ENCODE assay signal across 13 mouse cellular contexts in genomic region chr1:75877209-75877608, GRCm38 (mm10).
DNase-seq lines count a peak whose midpoint lies in the region; ATAC-seq and TF ChIP-seq lines count a peak whose summit lies in the region.
"Had no signal": no experiment of that assay in that cellular context is flagged by ENCODE, and none has a peak within 500 bp of the region (broad histone marks: within the 10 kb centered on the region; RNA-seq: fewer than 3 reads in every experiment).

No protein-coding gene starts in this region.

- no peak for TF ChIP-seq CTCF in heart, adult 2 months (IDR thresholded peaks at IDR 0.05)

- no peak for TF ChIP-seq EP300 in heart, adult 2 months (IDR thresholded peaks at IDR 0.05; ENCODE audit: insufficient read depth, low read depth, low read length)

- no peaks in the 10 kb centered on the region for H3K36me3 ChIP-seq in forebrain, embryonic 14.5 days (ENCODE audit: control insufficient read depth, insufficient read depth, low read length)
- no peaks in the 10 kb centered on the region for H3K36me3 ChIP-seq in forebrain, embryonic 15.5 days
- no peaks in the 10 kb centered on the region for H3K36me3 ChIP-seq in heart, adult 2 months (ENCODE audit: control insufficient read depth, insufficient read depth, low read length)
- H3K36me3 ChIP-seq: embryonic facial prominence, embryonic 12.5 days had no signal

- H3K4me3 ChIP-seq in forebrain, embryonic 14.5 days (ENCODE audit: low read depth, low read length), result no peak overlapping the region
- no peak overlapping the region for H3K4me3 ChIP-seq in forebrain, embryonic 15.5 days
- no peak overlapping the region for H3K4me3 ChIP-seq in heart, adult 2 months
- H3K4me3 ChIP-seq: embryonic facial prominence, embryonic 12.5 days had no signal

- no peak overlapping the region for H3K4me2 ChIP-seq in forebrain, embryonic 14.5 days (ENCODE audit: low read length)
- H3K4me2 ChIP-seq in forebrain, embryonic 15.5 days (replicated peaks), result no peak overlapping the region
- H3K4me2 ChIP-seq: embryonic facial prominence, embryonic 12.5 days had no signal

- 81% methylated on average over 5 of the region's 5 CpGs for WGBS in forebrain, embryonic 14.5 days
- 65% methylated on average over 5 of the region's 5 CpGs for WGBS in forebrain, embryonic 15.5 days
- WGBS in heart, adult 2 months, result 72% methylated on average over 5 of the region's 5 CpGs

- intact Hi-C loops in left cerebral cortex, postnatal 36 days (cut with DNase I), result no loop called here
- intact Hi-C loops in heart, adult 2 months (cut with DNase I), result no loop called here

- peak; percentile 58 for DNase-seq in forebrain, embryonic 14.5 days (ENCODE audit: low spot score)
- peak; percentile 63 for DNase-seq in cerebellum, adult 9-10 months
- peak; percentile 37 to 64 for DNase-seq in layer of hippocampus, adult 8-10 months (ENCODE audit: low spot score in 2 of 2)
- DNase-seq in left cerebral cortex, postnatal 36 days (ENCODE audit: low spot score in 2 of 2), result peak; percentile 57
- DNase-seq in adipocyte (ENCODE audit: low spot score), result no peak
- DNase-seq in heart, adult 2 months, result no peak
- no peak for DNase-seq in kidney, adult 8-10 months
- DNase-seq: heart, adult 11 months; heart, postnatal 14 days; lung, adult 18-20 months; thymus, adult 18-20 months had no signal

- H3K4me1 ChIP-seq in forebrain, embryonic 14.5 days (ENCODE audit: control insufficient read depth, insufficient read depth, low read length), result no peaks in the 10 kb centered on the region
- H3K4me1 ChIP-seq in forebrain, embryonic 15.5 days, result no peaks in the 10 kb centered on the region
- H3K4me1 ChIP-seq in heart, adult 2 months (ENCODE audit: control insufficient read depth, insufficient read depth, low read length), result no peaks in the 10 kb centered on the region
- H3K4me1 ChIP-seq: embryonic facial prominence, embryonic 12.5 days had no signal

- no peaks in the 10 kb centered on the region for H3K27me3 ChIP-seq in forebrain, embryonic 14.5 days (replicated peaks; ENCODE audit: control insufficient read depth, insufficient read depth, low read length)
- no peaks in the 10 kb centered on the region for H3K27me3 ChIP-seq in forebrain, embryonic 15.5 days
- H3K27me3 ChIP-seq in heart, adult 2 months (ENCODE audit: control insufficient read depth, insufficient read depth, low read length), result no peaks in the 10 kb centered on the region
- H3K27me3 ChIP-seq: embryonic facial prominence, embryonic 12.5 days had no signal

- H3K79me2 ChIP-seq in heart, adult 2 months (replicated peaks; ENCODE audit: control insufficient read depth, insufficient read depth, low read length), result no peaks in the 10 kb centered on the region

- no peak overlapping the region for H3K9ac ChIP-seq in forebrain, embryonic 14.5 days (ENCODE audit: low read length)
- no peak overlapping the region for H3K9ac ChIP-seq in forebrain, embryonic 15.5 days (replicated peaks)
- H3K9ac ChIP-seq in heart, adult 2 months (ENCODE audit: low read depth, low read length), result no peak overlapping the region
- H3K9ac ChIP-seq: embryonic facial prominence, embryonic 12.5 days had no signal

- no peak for TF ChIP-seq POLR2A in heart, adult 2 months (IDR thresholded peaks at IDR 0.05; ENCODE audit: insufficient read depth, low read depth, low read length)

- no peak overlapping the region for H3K27ac ChIP-seq in forebrain, embryonic 14.5 days (ENCODE audit: low read depth, low read length)
- no peak overlapping the region for H3K27ac ChIP-seq in forebrain, embryonic 15.5 days (replicated peaks)
- no peak overlapping the region for H3K27ac ChIP-seq in heart, adult 2 months
- H3K27ac ChIP-seq: embryonic facial prominence, embryonic 12.5 days had no signal

- H3K9me3 ChIP-seq in forebrain, embryonic 14.5 days (replicated peaks; ENCODE audit: control insufficient read depth, low read length), result no peaks in the 10 kb centered on the region
- no peaks in the 10 kb centered on the region for H3K9me3 ChIP-seq in forebrain, embryonic 15.5 days
- H3K9me3 ChIP-seq: embryonic facial prominence, embryonic 12.5 days had no signal

- ATAC-seq in forebrain, embryonic 14.5 days, result no peak
- no peak for ATAC-seq in forebrain, embryonic 15.5 days (replicated peaks)

Comparison
In these comparisons a context has a peak if more than half of its experiments do, and no peak if none do; other contexts are left out.
1. DNase-seq: peak in forebrain, embryonic 14.5 days (single experiment), cerebellum, adult 9-10 months (single experiment), layer of hippocampus, adult 8-10 months (2 of 2) and left cerebral cortex, postnatal 36 days (2 of 2); none in adipocyte (single experiment), heart, adult 2 months (0 of 2) and kidney, adult 8-10 months (0 of 2).